Mouse (Mus musculus) stomach, embryonic 15.5 days (tissue): ENCODE measurements around the gene Banf1. TPM values are rescaled to one million over a fixed set of nuclear protein-coding genes. Genes with fewer than 3 reads are reported as not detected.
"Not testable (repeated sequence)": the region's sequence is repeated elsewhere in the genome, so short reads cannot be mapped to it uniquely, and the experiment has no call there.

Source experiments
- ATAC-seq: fragments of 200-750 bp; cut with Nextera tagmentation; 2 replicates; pipeline ENCODE4 v1.8.0; 2017; ENCODE audit warnings: low read depth, moderate number of reproducible peaks, moderate TSS enrichment; ENCODE audit not compliant: insufficient read depth, low FRiP score
- H3K27ac ChIP-seq: fragments of 300-500 bp; sonication (generic); 2 replicates; pipeline ENCODE4 v1.5.1; 2015; ENCODE audit warnings: mild to moderate bottlenecking, inconsistent platforms
- H3K27me3 ChIP-seq: fragments of 300-500 bp; sonication (generic); replicated peaks from 2 replicates; pipeline ENCODE4 v1.6.1; 2015; ENCODE audit warnings: inconsistent platforms
- H3K36me3 ChIP-seq: fragments of 300-500 bp; sonication (generic); 2 replicates; pipeline ENCODE4 v1.6.1; 2015; ENCODE audit warnings: inconsistent platforms
- H3K4me1 ChIP-seq: fragments of 300-500 bp; sonication (generic); 2 replicates; pipeline ENCODE4 v1.6.1; 2015; ENCODE audit warnings: inconsistent platforms
- H3K4me2 ChIP-seq: fragments of 300-500 bp; sonication (generic); 2 replicates; pipeline ENCODE4 v1.6.1; 2015; ENCODE audit warnings: mild to moderate bottlenecking, inconsistent platforms
- H3K4me3 ChIP-seq: fragments of 300-500 bp; sonication (generic); replicated peaks from 2 replicates; pipeline ENCODE4 v1.5.1; 2015; ENCODE audit warnings: inconsistent platforms
- H3K9ac ChIP-seq: fragments of 300-500 bp; sonication (generic); 2 replicates; pipeline ENCODE4 v1.6.1; 2015; ENCODE audit warnings: inconsistent platforms
- H3K9me3 ChIP-seq: fragments of 300-500 bp; sonication (generic); 2 replicates; pipeline ENCODE4 v1.6.1; 2016; ENCODE audit warnings: inconsistent platforms
- WGBS: fragments of 180-500 bp; shearing (Covaris S2); methylation state at CpG from one replicate; pipeline ENCODE4 v1.1.7; 2015; 5-methylcytosine and 5-hydroxymethylcytosine counted together
- polyA plus RNA-seq: library from polyadenylated mRNA; unstranded; fragments of >200 nt; fragmentation: Nextera tagmentation; extraction: Ambion mirVana; gene quantifications from 2 replicates; pipeline ENCODE4 v1.2.1, GENCODE M21; 2015

Gene Banf1
- 433 and 441 TPM in 2 replicates for polyA plus RNA-seq

- Histone ChIP-seq H3K27ac (peak within 1 kb of the TSS; percentile 98), H3K4me1 (peaks cover 21% of the 10 kb centered on the region), H3K36me3 (peaks cover 33% of the 10 kb centered on the region), H3K9me3 (no peaks in the 10 kb centered on the region), H3K27me3 (no peaks in the 10 kb centered on the region), H3K9ac (peak within 1 kb of the TSS; percentile 89), H3K4me3 (peak within 1 kb of the TSS; percentile 87), H3K4me2 (peak within 1 kb of the TSS; percentile 90)
- 0% methylated on average over 33 of the region's 33 CpGs for WGBS
- 0 out of 2 replicates have a peak, but pooled peaks have one; percentile 1 for ATAC-seq
Measured at GRCm38 (mm10) chr19:5367053-5367359, at the start of gene Banf1. Gene Banf1, minus strand, starts transcription at chr19:5367168.

GRCm38 (mm10) chr19:5414534-5414957 is 47.6 kb upstream of the Banf1 start:
- Histone ChIP-seq H3K36me3 (no peaks in the 10 kb centered on the region), H3K4me2 (no peak overlapping the region), H3K4me3 (no peak overlapping the region), H3K27ac (no peak overlapping the region), H3K9me3 (no peaks in the 10 kb centered on the region), H3K27me3 (no peaks in the 10 kb centered on the region), H3K4me1 (0 out of 2 replicates have a peak, but pooled peaks cover 4% of the 10 kb centered on the region), H3K9ac (no peak overlapping the region)
- 48% methylated on average over 2 of the region's 2 CpGs for WGBS
- ATAC-seq = no peak

GRCm38 (mm10) chr19:5413840-5414239 is 46.9 kb upstream of the Banf1 start:
- Histone ChIP-seq H3K4me1 (0 out of 2 replicates have a peak, but pooled peaks cover 4% of the 10 kb centered on the region), H3K27ac (no peak overlapping the region), H3K36me3 (no peaks in the 10 kb centered on the region), H3K4me3 (no peak overlapping the region), H3K9me3 (no peaks in the 10 kb centered on the region), H3K4me2 (no peak overlapping the region), H3K27me3 (no peaks in the 10 kb centered on the region), H3K9ac (no peak overlapping the region)
- ATAC-seq = no peak
- 80% methylated on average over 4 of the region's 4 CpGs for WGBS

GRCm38 (mm10) chr19:5411961-5412360 is 45.0 kb upstream of the Banf1 start:
- Histone ChIP-seq H3K4me2 (no peak overlapping the region), H3K4me3 (no peak overlapping the region), H3K27ac (no peak overlapping the region), H3K9me3 (no peaks in the 10 kb centered on the region), H3K36me3 (no peaks in the 10 kb centered on the region), H3K9ac (no peak overlapping the region), H3K27me3 (no peaks in the 10 kb centered on the region), H3K4me1 (peaks cover 4% of the 10 kb centered on the region; the same call in 1 of the 2 replicates)
- ATAC-seq = no peak
- 69% methylated on average over 5 of the region's 5 CpGs for WGBS

GRCm38 (mm10) chr19:5410641-5411040 is 43.7 kb upstream of the Banf1 start:
- ATAC-seq = no peak
- no peak overlapping the region for H3K4me3 ChIP-seq
- H3K27ac ChIP-seq = no peak overlapping the region
- H3K4me2 ChIP-seq = no peak overlapping the region
- no peak overlapping the region for H3K9ac ChIP-seq
- H3K36me3 ChIP-seq = no peaks in the 10 kb centered on the region
- no peaks in the 10 kb centered on the region for H3K9me3 ChIP-seq
- H3K4me1 ChIP-seq = peaks cover 4% of the 10 kb centered on the region; the same call in 1 of the 2 replicates
- H3K27me3 ChIP-seq = no peaks in the 10 kb centered on the region
- WGBS = 81% methylated on average over 5 of the region's 5 CpGs

GRCm38 (mm10) chr19:5409068-5409467 is 42.1 kb upstream of the Banf1 start:
- ATAC-seq = no peak
- Histone ChIP-seq H3K9me3 (no peaks in the 10 kb centered on the region), H3K36me3 (no peaks in the 10 kb centered on the region), H3K9ac (no peak overlapping the region), H3K4me3 (no peak overlapping the region), H3K4me1 (peaks cover 4% of the 10 kb centered on the region; the same call in 1 of the 2 replicates), H3K27me3 (no peaks in the 10 kb centered on the region), H3K4me2 (no peak overlapping the region), H3K27ac (no peak overlapping the region)
- WGBS = 67% methylated on average over 5 of the region's 5 CpGs

- H3K9me3 ChIP-seq = no peaks in the 10 kb centered on the region
- no peak for ATAC-seq
- no peak overlapping the region for H3K4me2 ChIP-seq
- H3K4me1 ChIP-seq = peaks cover 4% of the 10 kb centered on the region; the same call in 1 of the 2 replicates
- 85% methylated on average over 13 of the region's 13 CpGs for WGBS
- no peak overlapping the region for H3K27ac ChIP-seq
- H3K4me3 ChIP-seq = no peak overlapping the region
- no peaks in the 10 kb centered on the region for H3K36me3 ChIP-seq
- H3K27me3 ChIP-seq = no peaks in the 10 kb centered on the region
- no peak overlapping the region for H3K9ac ChIP-seq
Measured at GRCm38 (mm10) chr19:5408057-5409001, 41.4 kb upstream of the Banf1 start.

- Histone ChIP-seq H3K4me3 (peak overlapping the region; percentile 56), H3K36me3 (no peaks in the 10 kb centered on the region), H3K9ac (peak overlapping the region; percentile 41), H3K4me2 (peak overlapping the region; percentile 68), H3K27ac (peak overlapping the region; percentile 93), H3K27me3 (no peaks in the 10 kb centered on the region), H3K4me1 (peaks cover 4% of the 10 kb centered on the region; the same call in 1 of the 2 replicates), H3K9me3 (no peaks in the 10 kb centered on the region)
- peak; percentile 42 for ATAC-seq
- WGBS = 9% methylated on average over 7 of the region's 7 CpGs
Measured at GRCm38 (mm10) chr19:5407133-5407532, 40.2 kb upstream of the Banf1 start.

- not testable (repeated sequence) for H3K27me3 ChIP-seq, H3K36me3 ChIP-seq, H3K9me3 ChIP-seq, H3K4me1 ChIP-seq
- Histone ChIP-seq H3K9ac (peak overlapping the region; percentile 41), H3K4me3 (peak overlapping the region; percentile 56), H3K27ac (peak overlapping the region; percentile 93), H3K4me2 (peak overlapping the region; percentile 68)
- WGBS = 13% methylated on average over 25 of the region's 25 CpGs
- ATAC-seq = peak; percentile 79
Measured at GRCm38 (mm10) chr19:5406531-5407126, 39.7 kb upstream of the Banf1 start.

GRCm38 (mm10) chr19:5405924-5406323 is 39.0 kb upstream of the Banf1 start:
- Histone ChIP-seq H3K9me3 (no peaks in the 10 kb centered on the region), H3K27me3 (no peaks in the 10 kb centered on the region), H3K4me2 (peak overlapping the region; percentile 48), H3K4me3 (peak overlapping the region; percentile 35), H3K27ac (no peak overlapping the region), H3K9ac (no peak overlapping the region), H3K36me3 (no peaks in the 10 kb centered on the region), H3K4me1 (no peaks in the 10 kb centered on the region; the same call in 1 of the 2 replicates)
- ATAC-seq = no peak
- 26% methylated on average over 7 of the region's 7 CpGs for WGBS

GRCm38 (mm10) chr19:5402293-5402692 is 35.3 kb upstream of the Banf1 start, which contains the start of gene Tsga10ip:
Gene Tsga10ip, minus strand, starts transcription at chr19:5402526.
- Histone ChIP-seq H3K9ac (no peak within 1 kb of the TSS), H3K36me3 (no peaks in the 10 kb centered on the region), H3K9me3 (no peaks in the 10 kb centered on the region), H3K4me2 (no peak within 1 kb of the TSS), H3K4me3 (no peak within 1 kb of the TSS), H3K4me1 (no peaks in the 10 kb centered on the region), H3K27ac (no peak within 1 kb of the TSS), H3K27me3 (no peaks in the 10 kb centered on the region)
- 73% methylated on average over 8 of the region's 8 CpGs for WGBS
- no peak for ATAC-seq

- 68% methylated on average over 4 of the region's 4 CpGs for WGBS
- not testable (repeated sequence) for H3K27me3 ChIP-seq, H3K9ac ChIP-seq, H3K9me3 ChIP-seq, H3K36me3 ChIP-seq, H3K4me1 ChIP-seq, ATAC-seq, H3K4me2 ChIP-seq, H3K27ac ChIP-seq, H3K4me3 ChIP-seq
Measured at GRCm38 (mm10) chr19:5401073-5401472, 34.1 kb upstream of the Banf1 start.
